Mouse (Mus musculus) monocyte, adult 5-6 weeks (primary cell): Measurements from ENCODE around the gene Dag1. TPM values are rescaled to one million over a fixed set of nuclear protein-coding genes. Genes with fewer than 3 reads are reported as not detected.

Experiments
- ATAC-seq: fragments of 153-309, 156-312 bp; replicated peaks from 2 replicates; pipeline ENCODE4 v1.8.0; 2017; ENCODE audit warnings: mild to moderate bottlenecking; ENCODE audit not compliant: low TSS enrichment, insufficient number of reproducible peaks, severe bottlenecking, poor library complexity, low FRiP score
- total RNA-seq: library from RNA; stranded (forward); fragments of 200-1000, 200-491, 200-594 nt; gene quantifications from 3 replicates; pipeline ENCODE4 v1.2.3, GENCODE M21; 2017

Gene Dag1
- total RNA-seq, 1 experiment from 2014 or later = 3.2 TPM

DNA sequence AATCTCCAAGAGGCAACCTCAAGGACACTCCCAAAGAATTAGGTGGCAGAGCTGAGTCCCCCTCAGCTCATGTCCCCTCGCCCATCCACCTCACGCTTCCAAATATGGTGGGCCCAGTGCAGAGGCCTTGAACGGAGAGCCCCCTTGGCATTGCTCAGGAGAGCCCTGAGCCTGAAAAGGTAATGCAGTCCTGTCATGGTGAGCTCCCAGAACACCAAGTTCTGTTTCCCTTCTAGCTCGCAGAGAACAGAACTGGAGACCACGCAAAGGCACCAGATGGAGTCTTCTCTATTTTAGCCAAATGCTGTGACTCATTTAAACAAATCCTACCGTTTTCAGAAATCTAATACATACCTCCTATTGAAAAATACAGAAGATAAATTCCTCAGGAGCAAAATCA, 106.3 kb downstream of the Dag1 start:
- ATAC-seq = no peak

DNA sequence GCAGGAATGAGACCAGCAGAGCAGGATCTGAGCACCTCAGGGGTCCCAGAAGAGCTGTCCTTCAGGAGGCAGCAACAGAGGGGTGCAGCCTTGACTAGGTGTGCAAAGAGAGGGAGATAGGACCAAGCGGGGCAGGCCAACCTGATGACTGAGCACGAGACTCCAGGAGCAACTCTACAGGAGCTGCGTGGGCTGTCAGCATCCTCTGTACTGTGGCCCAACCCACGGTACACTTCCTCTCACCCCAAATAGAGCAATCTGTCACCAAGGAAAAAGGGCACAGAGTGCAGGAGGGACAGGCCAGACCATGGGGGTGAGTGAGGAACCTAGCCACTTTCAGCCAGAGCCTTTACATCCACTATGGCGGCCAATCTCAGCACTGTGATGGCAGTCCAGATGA, 107.0 kb downstream of the Dag1 start:
- no peak for ATAC-seq

DNA sequence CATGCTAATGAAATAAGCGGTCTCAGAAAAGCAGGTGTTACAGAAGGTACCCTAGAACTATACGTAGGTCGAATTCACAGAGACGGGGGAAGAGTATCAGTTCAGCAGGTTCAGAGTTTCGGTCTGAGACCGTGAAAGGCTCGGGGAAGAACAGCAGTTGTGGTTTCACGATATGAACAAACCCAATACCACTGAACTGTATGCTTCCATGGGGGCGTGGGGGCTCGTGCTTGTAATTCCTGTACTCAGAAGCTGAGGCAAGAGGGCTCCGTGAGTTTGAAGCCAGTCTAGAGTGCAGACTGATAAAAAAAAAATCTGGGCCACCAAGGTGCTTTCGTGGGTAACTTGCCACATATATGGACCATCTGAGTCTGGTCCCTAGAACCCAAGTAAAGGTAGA, 108.9 kb downstream of the Dag1 start:
- ATAC-seq = no peak

Other genes starting within 250 kb of the Dag1 start
- gene Gmppb, start 214.7 kb downstream of the Dag1 start, total RNA-seq = 4.5 to 19.8 TPM (median 15.8 TPM) in 3 replicates
- gene Amigo3, start 210.8 kb downstream of the Dag1 start, total RNA-seq = 2.5 to 3.5 TPM in 2 of 3 replicates, not detected in the other
- not detected in 3 replicates for gene Mst1, start 183.5 kb downstream of the Dag1 start, total RNA-seq
- 21.5 to 53.5 TPM (median 30.5 TPM) in 3 replicates for gene Rnf123, start 180.6 kb downstream of the Dag1 start, total RNA-seq
- gene Apeh, start 169.4 kb downstream of the Dag1 start, total RNA-seq = 63.3 to 124 TPM (median 97.2 TPM) in 3 replicates
- under 0.01 to 1.2 TPM in 2 of 3 replicates, not detected in the other for gene Bsn, start 73.6 kb downstream of the Dag1 start, total RNA-seq
- gene Nicn1, start 26.5 kb upstream of the Dag1 start, total RNA-seq = 1.1 to 1.9 TPM (median 1.6 TPM) in 3 replicates
- 0.57 to 1.1 TPM in 2 of 3 replicates, not detected in the other for gene Amt, start 32.9 kb upstream of the Dag1 start, total RNA-seq
- 777 to 880 TPM (median 867 TPM) in 3 replicates for gene Rhoa, start 42.2 kb upstream of the Dag1 start, total RNA-seq
- 9.4 to 19.9 TPM (median 16.0 TPM) in 3 replicates for gene Tcta, start 42.2 kb upstream of the Dag1 start, total RNA-seq
- gene Gpx1, start 74.9 kb upstream of the Dag1 start, total RNA-seq = 1,210 to 1,931 TPM (median 1,658 TPM) in 3 replicates
- 106 to 168 TPM (median 114 TPM) in 3 replicates for gene Usp4, start 83.9 kb upstream of the Dag1 start, total RNA-seq
- 3.5 to 8.4 TPM (median 4.9 TPM) in 3 replicates for gene 1700102P08Rik, start 128.8 kb upstream of the Dag1 start, total RNA-seq
- gene Ccdc36, start 164.5 kb upstream of the Dag1 start, total RNA-seq = not detected in 3 replicates
- not detected in 3 replicates for gene BC048562, start 172.5 kb upstream of the Dag1 start, total RNA-seq
- gene Ccdc71, start 196.6 kb upstream of the Dag1 start, total RNA-seq = 12.6 to 19.5 TPM (median 14.1 TPM) in 3 replicates
- gene Klhdc8b, start 197.6 kb upstream of the Dag1 start, total RNA-seq = 0.48 to 0.97 TPM in 2 of 3 replicates, not detected in the other
- gene Lamb2, start 215.8 kb upstream of the Dag1 start, total RNA-seq = not detected in 3 replicates
- gene Usp19, start 226.6 kb upstream of the Dag1 start, total RNA-seq = 39.9 to 81.2 TPM (median 50.5 TPM) in 3 replicates
- gene Qars, start 243.7 kb upstream of the Dag1 start, total RNA-seq = 129 to 159 TPM (median 133 TPM) in 3 replicates